Mouse (Mus musculus) megakaryocyte, embryonic 14.5 days (primary cell): Measurements from ENCODE around the gene Eif2a.

ENCODE experiments used
- FLI1 ChIP-seq: IDR thresholded peaks from 2 replicates; pipeline ENCODE4 v1.6.1; 2012; ENCODE audit warnings: low read length, inconsistent platforms, mixed read lengths
- GATA1 ChIP-seq: IDR thresholded peaks from 3 replicates; pipeline ENCODE4 v1.6.1; 2012; ENCODE audit warnings: mixed read lengths, low read length, inconsistent platforms, borderline replicate concordance

DNA sequence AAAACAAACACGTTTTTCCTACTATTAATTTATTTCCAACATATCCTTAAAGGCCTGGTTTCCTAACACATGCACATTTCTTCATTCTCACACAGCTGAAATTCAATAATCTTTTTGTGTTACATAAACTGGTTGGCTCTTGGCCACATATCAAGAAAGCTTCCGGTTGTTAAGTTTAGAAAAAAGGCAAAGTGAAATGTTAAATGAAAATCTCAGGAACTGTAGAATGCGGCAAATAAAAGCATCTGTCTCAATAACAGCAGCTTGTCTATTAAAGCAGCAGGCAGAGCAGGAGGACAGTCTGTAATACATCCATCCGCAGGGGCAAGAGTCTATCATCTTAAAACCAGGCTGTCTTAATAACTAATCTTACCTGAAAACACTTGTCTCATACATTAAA, 1.4 kb upstream of the Eif2a start:
- TF ChIP-seq GATA1 (no peak), FLI1 (no peak)
